Mouse (Mus musculus) lung, adult 2 months (tissue): Measurements from ENCODE around the gene Eps8l2.

Source experiments
- CTCF ChIP-seq: fragments of 200-500 bp; IDR thresholded peaks from 2 replicates; pipeline ENCODE4 v1.5.1; 2011; ENCODE audit warnings: mild to moderate bottlenecking, low read length, control low read depth; ENCODE audit not compliant: insufficient read depth
- POLR2A ChIP-seq: fragments of 200-500 bp; IDR thresholded peaks from 2 replicates; pipeline ENCODE4 v1.6.1; 2011; ENCODE audit warnings: low read depth, mild to moderate bottlenecking, control low read depth, low read length, borderline replicate concordance; ENCODE audit errors: extremely low read depth

DNA sequence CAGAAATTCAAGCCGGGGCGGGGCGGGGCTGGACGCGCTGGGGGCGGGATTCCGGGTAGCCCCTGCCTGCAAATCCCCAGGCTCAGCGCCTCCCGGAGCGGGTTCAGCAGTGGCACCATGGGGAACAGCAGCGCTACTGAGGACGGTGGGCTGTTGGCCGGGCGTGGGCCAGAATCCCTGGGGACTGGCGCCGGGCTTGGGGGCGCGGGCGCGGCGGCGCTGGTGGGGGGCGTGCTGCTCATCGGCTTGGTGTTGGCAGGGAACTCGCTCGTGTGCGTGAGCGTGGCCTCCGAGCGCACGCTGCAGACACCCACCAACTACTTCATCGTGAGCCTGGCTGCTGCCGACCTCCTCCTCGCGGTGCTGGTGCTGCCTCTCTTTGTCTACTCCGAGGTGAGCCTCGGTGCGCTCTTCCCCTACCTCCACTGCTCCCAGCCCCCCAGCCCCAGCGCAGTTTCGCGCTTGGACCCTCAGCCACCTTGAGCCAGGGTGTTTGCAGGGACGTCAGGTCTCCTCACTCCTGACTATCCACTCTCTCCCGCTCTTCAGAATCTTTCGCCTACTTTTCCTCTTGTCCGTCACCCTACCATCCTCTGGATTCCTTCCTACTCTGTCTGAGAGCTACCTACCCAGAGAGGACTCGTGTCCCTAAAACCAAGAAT lies 46.6 kb upstream of the Eps8l2 start, which contains the start of gene Drd4:
- TF ChIP-seq POLR2A: no peak
- TF ChIP-seq CTCF: no peak
